In genomic region chr17:41402417-41402816, GRCm38 (mm10) we compare ENCODE assay signal across 19 mouse cellular contexts.
"Had no signal": no experiment of that assay in that cellular context is flagged by ENCODE, and none has a peak within 500 bp of the region (broad histone marks: within the 10 kb centered on the region; RNA-seq: fewer than 3 reads in every experiment).

No protein-coding gene starts in this region.

- H3K9me3 ChIP-seq: limb, embryonic 15.5 days; midbrain, embryonic 10.5 days; midbrain, embryonic 13.5 days; neural tube, embryonic 13.5 days had no signal

- H3K36me3 ChIP-seq: limb, embryonic 15.5 days; midbrain, embryonic 10.5 days; midbrain, embryonic 13.5 days; neural tube, embryonic 13.5 days had no signal

- DNase-seq: kidney, adult 18-20 months; layer of hippocampus, adult 9-11 months; liver, postnatal 0 days; lung, embryonic 14.5 days; thymus, adult 2 months; thymus, postnatal 14 days had no signal

- H3K4me1 ChIP-seq: limb, embryonic 15.5 days; midbrain, embryonic 10.5 days; midbrain, embryonic 13.5 days; neural tube, embryonic 13.5 days had no signal

- H3K27ac ChIP-seq: kidney, postnatal 0 days; layer of hippocampus, adult 2 months; limb, embryonic 15.5 days; liver, embryonic 14.5 days; macrophage; midbrain, embryonic 10.5 days; midbrain, embryonic 13.5 days; neural tube, embryonic 13.5 days; stomach, postnatal 0 days had no signal

- H3K4me2 ChIP-seq: limb, embryonic 15.5 days; liver, embryonic 11.5 days; lung, embryonic 14.5 days; midbrain, embryonic 13.5 days; neural tube, embryonic 13.5 days had no signal

- H3K9ac ChIP-seq: limb, embryonic 15.5 days; liver, embryonic 14.5 days; liver, postnatal 0 days; lung, embryonic 14.5 days; midbrain, embryonic 13.5 days; neural tube, embryonic 13.5 days had no signal

- H3K27me3 ChIP-seq: limb, embryonic 15.5 days; midbrain, embryonic 13.5 days; neural tube, embryonic 13.5 days had no signal

- H3K4me3 ChIP-seq: layer of hippocampus, adult 2 months; limb, embryonic 15.5 days; midbrain, embryonic 10.5 days; midbrain, embryonic 13.5 days; myocyte; neural tube, embryonic 13.5 days had no signal

- ATAC-seq: liver, postnatal 0 days; lung, postnatal 0 days; midbrain, embryonic 13.5 days; midbrain, embryonic 16.5 days had no signal
